Mouse (Mus musculus) intestine, postnatal 0 days (tissue): ENCODE results near the gene Smpd1. TPM values are rescaled to one million over a fixed set of nuclear protein-coding genes. Genes with fewer than 3 reads are reported as not detected.

Experiments
- ATAC-seq: fragments of 200-750 bp; cut with Nextera tagmentation; 2 replicates; pipeline ENCODE4 v1.8.0; 2017; ENCODE audit warnings: mild to moderate bottlenecking, moderate TSS enrichment, moderate library complexity
- H3K27ac ChIP-seq: fragments of 300-500 bp; sonication (generic); 2 replicates; pipeline ENCODE4 v1.5.1; 2014; ENCODE audit warnings: mild to moderate bottlenecking, low read depth, low read length, moderate library complexity
- H3K27me3 ChIP-seq: fragments of 300-500 bp; sonication (generic); replicated peaks from 2 replicates; pipeline ENCODE4 v1.6.1; 2014; ENCODE audit warnings: low read length, mixed read lengths; ENCODE audit not compliant: control insufficient read depth, insufficient read depth
- H3K36me3 ChIP-seq: fragments of 300-500 bp; sonication (generic); 2 replicates; pipeline ENCODE4 v1.6.1; 2014; ENCODE audit warnings: mild to moderate bottlenecking, moderate library complexity; ENCODE audit not compliant: control insufficient read depth, insufficient read depth
- H3K4me1 ChIP-seq: fragments of 300-500 bp; sonication (generic); replicated peaks from 2 replicates; pipeline ENCODE4 v1.6.1; 2014; ENCODE audit warnings: antibody characterized with exemption, low read length, mixed read lengths; ENCODE audit not compliant: control insufficient read depth, insufficient read depth
- H3K4me2 ChIP-seq: fragments of 300-500 bp; sonication (generic); replicated peaks from 2 replicates; pipeline ENCODE4 v1.6.1; 2014; ENCODE audit warnings: low read depth, mild to moderate bottlenecking, moderate library complexity
- H3K4me3 ChIP-seq: fragments of 300-500 bp; sonication (generic); 2 replicates; pipeline ENCODE4 v1.5.1; 2014; ENCODE audit warnings: low read depth, low read length
- H3K9ac ChIP-seq: fragments of 300-500 bp; sonication (generic); 2 replicates; pipeline ENCODE4 v1.6.1; 2014; ENCODE audit warnings: mild to moderate bottlenecking, low read depth, low read length
- H3K9me3 ChIP-seq: fragments of 300-500 bp; sonication (generic); 2 replicates; pipeline ENCODE4 v1.6.1; 2016; ENCODE audit warnings: mixed run types; ENCODE audit not compliant: control insufficient read depth
- CTCF ChIP-seq: sonication (generic); IDR thresholded peaks from 2 replicates; pipeline ENCODE4 v1.5.1; 2016; ENCODE audit warnings: low read depth, mild to moderate bottlenecking, control low read depth, antibody characterized with exemption, moderate library complexity
- WGBS: fragments of 180-500 bp; shearing (Covaris S2); extraction: QIAGEN DNeasy Blood & Tissue Kit; methylation state at CpG from one replicate; pipeline ENCODE4 v1.1.7; 2014; 5-methylcytosine and 5-hydroxymethylcytosine counted together
- polyA plus RNA-seq: library from polyadenylated mRNA; unstranded; fragments of >200 nt; fragmentation: Nextera tagmentation; extraction: Ambion mirVana; gene quantifications from 2 replicates; pipeline ENCODE4 v1.2.1, GENCODE M21; 2015

Smpd1 gene
- polyA plus RNA-seq, 1 experiment from 2014 or later, result 25.4 TPM

DNA sequence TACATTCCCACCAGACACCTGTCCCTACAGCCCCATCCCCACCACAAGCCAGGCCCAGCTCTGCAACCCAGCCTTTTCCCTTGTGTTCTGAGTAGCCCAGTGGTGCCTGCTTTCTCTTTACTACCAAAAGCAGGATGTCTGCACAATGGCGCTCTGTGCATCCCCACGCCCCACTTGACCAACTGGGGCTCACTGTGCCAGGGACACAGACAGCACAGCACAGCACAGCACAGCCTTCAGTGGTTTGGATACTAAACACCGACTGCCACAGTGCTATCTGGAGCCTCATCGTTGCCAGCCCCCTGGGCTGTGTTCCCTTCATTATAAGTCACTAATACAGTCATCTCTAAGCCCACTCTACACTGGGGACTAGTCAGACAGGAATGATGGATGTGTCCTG is 20.4 kb downstream of the Smpd1 start:
- Histone ChIP-seq H3K36me3 (no peaks in the 10 kb centered on the region), H3K27me3 (no peaks in the 10 kb centered on the region), H3K9ac (no peak overlapping the region), H3K4me1 (no peaks in the 10 kb centered on the region), H3K4me3 (no peak overlapping the region), H3K9me3 (no peaks in the 10 kb centered on the region), H3K27ac (no peak overlapping the region), H3K4me2 (no peak overlapping the region)
- no peak for ATAC-seq
- no peak for TF ChIP-seq CTCF
- 90% methylated on average over 4 of the region's 4 CpGs for WGBS

- WGBS, result 58% methylated on average over 3 of the region's 3 CpGs
- H3K4me1 ChIP-seq, result no peaks in the 10 kb centered on the region
- no peaks in the 10 kb centered on the region for H3K9me3 ChIP-seq
- H3K27ac ChIP-seq, result no peak overlapping the region
- no peak overlapping the region for H3K4me3 ChIP-seq
- no peaks in the 10 kb centered on the region for H3K36me3 ChIP-seq
- no peaks in the 10 kb centered on the region for H3K27me3 ChIP-seq
- ATAC-seq, result no peak
- no peak overlapping the region for H3K9ac ChIP-seq
- H3K4me2 ChIP-seq, result no peak overlapping the region
- no peak for TF ChIP-seq CTCF
These were observed 22.1 kb downstream of the Smpd1 start for GRCm38 (mm10) chr7:105576166-105576748.

- Histone ChIP-seq H3K4me1 (no peaks in the 10 kb centered on the region), H3K27ac (no peak overlapping the region), H3K4me3 (no peak overlapping the region), H3K9ac (no peak overlapping the region), H3K36me3 (no peaks in the 10 kb centered on the region), H3K4me2 (no peak overlapping the region), H3K27me3 (no peaks in the 10 kb centered on the region), H3K9me3 (no peaks in the 10 kb centered on the region)
- TF ChIP-seq CTCF, result no peak
- no peak for ATAC-seq
- 90% methylated on average over 6 of the region's 6 CpGs for WGBS
These were observed 23.3 kb downstream of the Smpd1 start for GRCm38 (mm10) chr7:105577377-105577871.

GRCm38 (mm10) chr7:105578481-105578880 is 24.3 kb downstream of the Smpd1 start:
- no peak for ATAC-seq
- no peak overlapping the region for H3K27ac ChIP-seq
- 86% methylated on average over 2 of the region's 2 CpGs for WGBS
- H3K27me3 ChIP-seq, result no peaks in the 10 kb centered on the region
- no peaks in the 10 kb centered on the region for H3K9me3 ChIP-seq
- H3K9ac ChIP-seq, result no peak overlapping the region
- no peak for TF ChIP-seq CTCF
- no peak overlapping the region for H3K4me2 ChIP-seq
- no peaks in the 10 kb centered on the region for H3K36me3 ChIP-seq
- no peak overlapping the region for H3K4me3 ChIP-seq
- H3K4me1 ChIP-seq, result no peaks in the 10 kb centered on the region

DNA sequence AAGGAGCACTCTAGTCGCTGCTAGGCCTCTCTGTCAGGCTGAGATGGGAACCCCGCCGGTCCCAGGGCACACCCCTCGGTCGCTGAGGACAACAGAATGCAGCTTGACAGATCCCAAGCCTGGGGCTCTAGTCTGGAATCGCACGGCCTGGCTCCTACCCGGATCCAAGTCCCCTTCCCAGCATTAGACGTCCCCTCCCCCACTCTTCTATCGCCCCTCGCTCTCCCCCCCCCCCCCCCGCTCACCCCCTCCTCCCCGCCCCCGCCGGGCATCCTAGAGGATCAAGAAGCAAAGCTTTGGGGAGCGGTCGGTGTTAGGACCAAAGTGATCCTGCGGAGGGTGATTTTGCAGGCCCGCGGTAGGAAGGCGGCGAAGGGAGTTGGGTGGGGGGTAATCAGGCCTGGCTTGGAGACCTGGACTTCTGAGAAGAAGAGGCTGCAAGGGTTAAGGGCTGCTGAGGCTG is 26.5 kb downstream of the Smpd1 start:
- ATAC-seq, result no peak
- 3% methylated on average over 17 of the region's 22 CpGs for WGBS
- no peaks in the 10 kb centered on the region for H3K4me1 ChIP-seq
- H3K27me3 ChIP-seq, result no peaks in the 10 kb centered on the region
- peak overlapping the region; percentile 97 for H3K4me2 ChIP-seq
- H3K9ac ChIP-seq, result peak overlapping the region; percentile 47
- H3K36me3 ChIP-seq, result no peaks in the 10 kb centered on the region
- H3K27ac ChIP-seq, result peak overlapping the region; percentile 35; the same call in 1 of the 2 replicates
- H3K9me3 ChIP-seq, result no peaks in the 10 kb centered on the region
- peak overlapping the region; percentile 80 for H3K4me3 ChIP-seq
- no peak for TF ChIP-seq CTCF

- WGBS, result under 1% methylated on average over 35 of the region's 54 CpGs
- H3K27ac ChIP-seq, result peak within 1 kb of the TSS; percentile 35; the same call in 1 of the 2 replicates
- TF ChIP-seq CTCF, result no peak
- no peaks in the 10 kb centered on the region for H3K27me3 ChIP-seq
- no peaks in the 10 kb centered on the region for H3K36me3 ChIP-seq
- ATAC-seq, result peak; percentile 93
- no peaks in the 10 kb centered on the region for H3K4me1 ChIP-seq
- H3K9me3 ChIP-seq, result no peaks in the 10 kb centered on the region
- H3K9ac ChIP-seq, result peak within 1 kb of the TSS; percentile 47
- peak within 1 kb of the TSS; percentile 80 for H3K4me3 ChIP-seq
- peak within 1 kb of the TSS; percentile 97 for H3K4me2 ChIP-seq
These were observed 27.0 kb downstream of the Smpd1 start, which contains the start of gene Apbb1 for GRCm38 (mm10) chr7:105581094-105581703. TSS of gene Apbb1 (minus strand) at chr7:105581653.
